In the genomic region with DNA sequence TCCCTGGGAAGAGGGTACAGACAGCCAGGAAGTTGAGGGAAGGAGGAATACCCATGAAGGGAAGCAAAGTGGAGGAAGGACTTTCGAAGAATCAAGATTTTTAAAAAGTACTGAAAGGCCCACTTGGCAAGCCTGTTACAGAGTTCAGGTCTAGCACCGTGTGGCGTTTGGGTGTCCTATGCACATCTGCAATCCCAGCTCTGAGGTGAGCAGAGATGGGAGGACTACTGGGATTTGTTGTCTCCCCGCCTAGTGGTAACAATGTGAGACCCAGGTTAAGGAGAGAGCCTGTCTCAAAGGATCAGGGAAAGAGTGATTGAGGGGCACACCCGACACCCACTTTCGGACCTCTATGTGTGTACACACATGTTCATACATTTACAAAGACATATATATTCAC, we compare ENCODE assay signal across 15 mouse cellular contexts. TPM values are rescaled to one million over a fixed set of nuclear protein-coding genes. Genes with fewer than 3 reads are reported as not detected.
DNase-seq lines count a peak whose midpoint lies in the region.
"Had no signal": no experiment of that assay in that cellular context is flagged by ENCODE, and none has a peak within 500 bp of the region (broad histone marks: within the 10 kb centered on the region; RNA-seq: fewer than 3 reads in every experiment).

No protein-coding gene starts in this region.

- 72% methylated on average over 6 of the region's 6 CpGs for WGBS in heart, embryonic 10.5 days

- H3K4me3 ChIP-seq in heart, embryonic 10.5 days = no peak overlapping the region

- intact Hi-C loops in heart, postnatal 10 days (cut with DNase I) = no loop called here
- intact Hi-C loops in heart, postnatal 25 days (cut with DNase I) = no loop called here

- no peak overlapping the region for H3K27ac ChIP-seq in heart, embryonic 10.5 days

- no peaks in the 10 kb centered on the region for H3K4me1 ChIP-seq in heart, embryonic 10.5 days

- H3K27me3 ChIP-seq in heart, embryonic 10.5 days (ENCODE audit: insufficient read depth, poor library complexity, severe bottlenecking) = no peaks in the 10 kb centered on the region; the same call in 1 of the 2 replicates

- peak; percentile 52 for DNase-seq in heart, adult 11 months
- no peak for DNase-seq in heart, postnatal 10 days
- peak; percentile 67 for DNase-seq in heart, embryonic 10.5 days (ENCODE audit: low spot score)
- DNase-seq in heart, postnatal 25 days (ENCODE audit: low spot score) = no peak
- DNase-seq: adrenal gland, adult 2 months; adrenal gland, adult 8-10 months; adrenal gland, postnatal 10 days; adrenal gland, postnatal 14 days; adrenal gland, postnatal 25 days; adrenal gland, postnatal 36 days; B cell, adult 2 months; cerebellum, adult 11 months; cerebellum, adult 11-12 months; cerebellum, adult 18-20 months had no signal

- H3K36me3 ChIP-seq in heart, embryonic 10.5 days = no peaks in the 10 kb centered on the region
- H3K36me3 ChIP-seq: G1E had no signal

- no peaks in the 10 kb centered on the region for H3K9me3 ChIP-seq in heart, embryonic 10.5 days
- H3K9me3 ChIP-seq: G1E had no signal

RNA-seq across cellular contexts. Expression of a gene that starts 23.1 kb away (rescaled TPM):
- 10 to 100 TPM; 95.7 to 95.9 TPM for total RNA-seq in heart, postnatal 10 days (2021)
- polyA plus RNA-seq in heart, embryonic 10.5 days (2016; fragmentation: Nextera tagmentation; extraction: Ambion mirVana) = 296 and 411 TPM in 2 replicates
- 100 to 1,000 TPM; 169 to 207 TPM for total RNA-seq in heart, postnatal 25 days (2021)

RNA-seq across cellular contexts. Expression of a gene that starts 27.6 kb away (rescaled TPM):
- 10 to 100 TPM; 18.1 to 19.8 TPM for total RNA-seq in heart, postnatal 10 days (2021)
- 6.1 and 10.8 TPM in 2 replicates for polyA plus RNA-seq in heart, embryonic 10.5 days (2016; fragmentation: Nextera tagmentation; extraction: Ambion mirVana)
- total RNA-seq in heart, postnatal 25 days (2021) = 10 to 100 TPM; 12.3 to 15.2 TPM

Comparison
In these comparisons a context has a peak if more than half of its experiments do, and no peak if none do; other contexts are left out.
1. DNase-seq: peak in heart, adult 11 months (single experiment) and heart, embryonic 10.5 days (single experiment); none in heart, postnatal 10 days (0 of 2) and heart, postnatal 25 days (single experiment).